Mouse (Mus musculus): ENCODE measurements around the gene Exph5. TPM values are rescaled to one million over a fixed set of nuclear protein-coding genes. Genes with fewer than 3 reads are reported as not detected.

The Exph5 gene
- polyA plus RNA-seq, 1 experiment from 2014 or later: 0.36 TPM

- H3K4me2 ChIP-seq (ENCODE audit: low read depth, low read length): no peak overlapping the region
- DNase-seq: no peak
- 22% methylated on average over 3 of the region's 3 CpGs for WGBS (ENCODE audit: insufficient replicate concordance)
- no peak overlapping the region for H3K27ac ChIP-seq (ENCODE audit: low read depth)
- no peaks in the 10 kb centered on the region for H3K36me3 ChIP-seq (replicated peaks; ENCODE audit: insufficient read depth, low read length)
- ATAC-seq: no peak
- no peak for TF ChIP-seq CTCF (IDR thresholded peaks at IDR 0.05; ENCODE audit: low read depth)
- TF ChIP-seq EP300 (IDR thresholded peaks at IDR 0.05; ENCODE audit: low read depth): no peak
- no peaks in the 10 kb centered on the region for H3K9me3 ChIP-seq (ENCODE audit: low read length)
- H3K4me1 ChIP-seq (ENCODE audit: insufficient read depth): no peaks in the 10 kb centered on the region
- H3K4me3 ChIP-seq (ENCODE audit: low read depth, low read length): no peak overlapping the region
- no peaks in the 10 kb centered on the region for H3K27me3 ChIP-seq (ENCODE audit: insufficient read depth, low read length)
- no peak overlapping the region for H3K9ac ChIP-seq (replicated peaks)
Measured at GRCm38 (mm10) chr9:53371339-53371738, 69.9 kb downstream of the Exph5 start.

GRCm38 (mm10) chr9:53375907-53376306, 74.4 kb downstream of the Exph5 start:
- ATAC-seq (no peak), DNase-seq (no peak)
- no peak for TF ChIP-seq EP300 (IDR thresholded peaks at IDR 0.05; ENCODE audit: low read depth)
- TF ChIP-seq CTCF (IDR thresholded peaks at IDR 0.05; ENCODE audit: low read depth): 0 out of 2 replicates have a peak, but pooled peaks have one; percentile 10
- Histone ChIP-seq H3K27ac (ENCODE audit: low read depth) (no peak overlapping the region), H3K9ac (replicated peaks) (no peak overlapping the region), H3K27me3 (ENCODE audit: insufficient read depth, low read length) (no peaks in the 10 kb centered on the region), H3K9me3 (ENCODE audit: low read length) (no peaks in the 10 kb centered on the region), H3K4me3 (ENCODE audit: low read depth, low read length) (no peak overlapping the region), H3K36me3 (replicated peaks; ENCODE audit: insufficient read depth, low read length) (no peaks in the 10 kb centered on the region), H3K4me1 (ENCODE audit: insufficient read depth) (no peaks in the 10 kb centered on the region), H3K4me2 (ENCODE audit: low read depth, low read length) (no peak overlapping the region)
- 40% methylated on average over 4 of the region's 4 CpGs for WGBS (ENCODE audit: insufficient replicate concordance)

GRCm38 (mm10) chr9:53376820-53377219, 75.3 kb downstream of the Exph5 start:
- no peak for ATAC-seq
- no peak overlapping the region for H3K4me2 ChIP-seq (ENCODE audit: low read depth, low read length)
- H3K36me3 ChIP-seq (replicated peaks; ENCODE audit: insufficient read depth, low read length): no peaks in the 10 kb centered on the region
- H3K9ac ChIP-seq (replicated peaks): no peak overlapping the region
- H3K4me3 ChIP-seq (ENCODE audit: low read depth, low read length): no peak overlapping the region
- H3K4me1 ChIP-seq (ENCODE audit: insufficient read depth): no peaks in the 10 kb centered on the region
- H3K27ac ChIP-seq (ENCODE audit: low read depth): no peak overlapping the region
- DNase-seq: peak; percentile 42
- H3K27me3 ChIP-seq (ENCODE audit: insufficient read depth, low read length): no peaks in the 10 kb centered on the region
- no peak for TF ChIP-seq EP300 (IDR thresholded peaks at IDR 0.05; ENCODE audit: low read depth)
- peak; percentile 55 for TF ChIP-seq CTCF (IDR thresholded peaks at IDR 0.05; ENCODE audit: low read depth)
- WGBS (ENCODE audit: insufficient replicate concordance): 80% methylated on average over 13 of the region's 13 CpGs
- no peaks in the 10 kb centered on the region for H3K9me3 ChIP-seq (ENCODE audit: low read length)

- Histone ChIP-seq H3K27me3 (ENCODE audit: insufficient read depth, low read length) (no peaks in the 10 kb centered on the region), H3K4me2 (ENCODE audit: low read depth, low read length) (no peak overlapping the region), H3K9ac (replicated peaks) (no peak overlapping the region), H3K4me1 (ENCODE audit: insufficient read depth) (no peaks in the 10 kb centered on the region), H3K27ac (ENCODE audit: low read depth) (no peak overlapping the region), H3K36me3 (replicated peaks; ENCODE audit: insufficient read depth, low read length) (no peaks in the 10 kb centered on the region), H3K9me3 (ENCODE audit: low read length) (no peaks in the 10 kb centered on the region), H3K4me3 (ENCODE audit: low read depth, low read length) (no peak overlapping the region)
- no peak for TF ChIP-seq EP300 (IDR thresholded peaks at IDR 0.05; ENCODE audit: low read depth)
- no peak for TF ChIP-seq CTCF (IDR thresholded peaks at IDR 0.05; ENCODE audit: low read depth)
- no peak for ATAC-seq
- WGBS (ENCODE audit: insufficient replicate concordance): 39% methylated on average over 5 of the region's 5 CpGs
- DNase-seq: no peak
Measured at GRCm38 (mm10) chr9:53377597-53377996, 76.1 kb downstream of the Exph5 start.

GRCm38 (mm10) chr9:53378171-53378570, 76.7 kb downstream of the Exph5 start:
- no peak for ATAC-seq

GRCm38 (mm10) chr9:53380595-53380994, 79.1 kb downstream of the Exph5 start:
- DNase-seq: no peak
- no peak overlapping the region for H3K4me3 ChIP-seq (ENCODE audit: low read depth, low read length)
- peaks cover 3% of the 10 kb centered on the region; the same call in 1 of the 2 replicates for H3K4me1 ChIP-seq (ENCODE audit: insufficient read depth)
- H3K9me3 ChIP-seq (ENCODE audit: low read length): no peaks in the 10 kb centered on the region
- no peak overlapping the region for H3K4me2 ChIP-seq (ENCODE audit: low read depth, low read length)
- ATAC-seq: no peak
- 51% methylated on average over 2 of the region's 2 CpGs for WGBS (ENCODE audit: insufficient replicate concordance)
- H3K9ac ChIP-seq (replicated peaks): no peak overlapping the region
- H3K27me3 ChIP-seq (ENCODE audit: insufficient read depth, low read length): no peaks in the 10 kb centered on the region
- TF ChIP-seq EP300 (IDR thresholded peaks at IDR 0.05; ENCODE audit: low read depth) (no peak), CTCF (IDR thresholded peaks at IDR 0.05; ENCODE audit: low read depth) (no peak)
- H3K27ac ChIP-seq (ENCODE audit: low read depth): no peak overlapping the region
- H3K36me3 ChIP-seq (replicated peaks; ENCODE audit: insufficient read depth, low read length): no peaks in the 10 kb centered on the region

More at GRCm38 (mm10) chr9:53378171-53378570, 76.7 kb downstream of the Exph5 start:
- DNase-seq: no peak
- Histone ChIP-seq H3K4me1 (ENCODE audit: insufficient read depth) (no peaks in the 10 kb centered on the region), H3K9ac (replicated peaks) (no peak overlapping the region), H3K4me2 (ENCODE audit: low read depth, low read length) (no peak overlapping the region), H3K36me3 (replicated peaks; ENCODE audit: insufficient read depth, low read length) (no peaks in the 10 kb centered on the region), H3K4me3 (ENCODE audit: low read depth, low read length) (no peak overlapping the region), H3K9me3 (ENCODE audit: low read length) (no peaks in the 10 kb centered on the region), H3K27me3 (ENCODE audit: insufficient read depth, low read length) (no peaks in the 10 kb centered on the region), H3K27ac (ENCODE audit: low read depth) (no peak overlapping the region)
- no peak for TF ChIP-seq EP300 (IDR thresholded peaks at IDR 0.05; ENCODE audit: low read depth)
- no peak for TF ChIP-seq CTCF (IDR thresholded peaks at IDR 0.05; ENCODE audit: low read depth)
- 68% methylated on average over 3 of the region's 3 CpGs for WGBS (ENCODE audit: insufficient replicate concordance)
